Mouse (Mus musculus) activated CD4-positive, CD25-positive, alpha-beta regulatory T cell (primary cell): ENCODE measurements around the gene 2510039O18Rik. TPM values are rescaled to one million over a fixed set of nuclear protein-coding genes. Genes with fewer than 3 reads are reported as not detected.

ENCODE experiments used
- polyA plus RNA-seq, 2 experiments: library from polyadenylated mRNA; unstranded; fragments of 100-300 nt; shearing (Covaris generic); gene quantifications; one replicate each; pipeline ENCODE4 v1.2.1; 2017

The 2510039O18Rik gene
- 100 to 1,000 TPM in 1 of 2 experiments, 10 to 100 TPM in 1; 87.3 to 120 TPM for polyA plus RNA-seq

DNA sequence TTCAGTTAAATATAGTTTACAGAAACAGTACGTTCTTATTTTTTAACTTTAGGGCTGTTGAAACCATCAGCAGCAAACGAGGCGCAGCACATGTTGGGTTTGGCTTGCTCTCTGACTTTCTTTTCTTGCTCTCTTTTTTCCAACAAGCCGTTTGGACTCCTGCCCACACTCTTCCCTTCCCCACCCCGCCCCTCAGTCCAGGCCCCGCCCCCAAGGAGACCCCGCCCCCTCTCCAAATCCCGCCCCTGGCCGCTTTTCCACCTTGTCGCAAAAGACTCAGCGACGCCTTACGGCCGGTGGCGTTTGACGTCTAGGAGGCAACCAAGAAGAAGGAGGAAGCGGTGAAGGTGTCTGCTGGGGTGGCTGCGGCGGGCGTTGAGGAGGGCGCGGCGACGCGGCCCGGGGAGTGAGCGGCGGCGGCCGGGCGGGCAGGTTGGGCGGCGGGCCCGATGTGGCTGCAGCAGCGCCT, at the start of gene 2510039O18Rik:
2510039O18Rik (plus strand) TSS at position 320 of the 469 bp plus-strand sequence.

DNA sequence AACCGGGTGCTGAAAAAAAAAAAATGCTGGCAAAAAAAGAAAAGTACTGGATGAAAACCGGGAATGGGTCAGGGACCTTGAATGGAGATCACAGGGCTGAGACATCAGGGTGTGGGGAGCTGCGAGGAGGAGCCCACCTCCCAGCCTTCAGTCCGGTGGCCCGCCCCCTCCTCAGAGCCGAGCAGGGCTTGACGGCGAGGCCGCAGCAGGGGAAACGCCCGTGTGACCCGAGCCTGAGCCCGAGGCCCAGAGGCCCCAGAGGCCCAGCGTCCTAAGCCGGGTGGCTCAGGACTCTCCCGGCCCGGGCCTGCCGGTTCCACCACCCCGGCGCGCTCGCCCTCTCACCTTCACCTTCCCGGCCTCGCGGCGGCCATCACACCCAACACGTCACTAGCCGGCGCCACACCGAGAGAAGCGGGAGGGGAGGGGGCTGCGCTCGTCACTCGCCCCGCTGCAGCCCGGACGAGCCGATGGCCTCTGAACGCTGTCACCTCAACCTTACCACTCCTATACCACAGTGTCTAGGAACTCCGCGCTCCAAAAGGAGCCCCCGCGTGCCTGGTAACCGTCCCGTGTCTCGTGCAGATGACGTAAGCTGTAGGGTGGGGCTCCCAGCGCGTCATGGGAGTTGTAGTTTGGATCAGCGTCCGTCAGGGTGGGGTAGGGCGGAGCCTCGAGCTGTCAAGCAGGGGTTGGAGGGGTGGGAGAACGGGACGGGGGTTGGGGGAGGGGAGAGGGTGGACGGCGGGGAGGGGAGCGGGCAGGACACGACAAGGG, 36.2 kb upstream of the 2510039O18Rik start, which contains the start of gene Mfn2:
Mfn2 (minus strand) TSS at position 392 of the 777 bp plus-strand sequence.

DNA sequence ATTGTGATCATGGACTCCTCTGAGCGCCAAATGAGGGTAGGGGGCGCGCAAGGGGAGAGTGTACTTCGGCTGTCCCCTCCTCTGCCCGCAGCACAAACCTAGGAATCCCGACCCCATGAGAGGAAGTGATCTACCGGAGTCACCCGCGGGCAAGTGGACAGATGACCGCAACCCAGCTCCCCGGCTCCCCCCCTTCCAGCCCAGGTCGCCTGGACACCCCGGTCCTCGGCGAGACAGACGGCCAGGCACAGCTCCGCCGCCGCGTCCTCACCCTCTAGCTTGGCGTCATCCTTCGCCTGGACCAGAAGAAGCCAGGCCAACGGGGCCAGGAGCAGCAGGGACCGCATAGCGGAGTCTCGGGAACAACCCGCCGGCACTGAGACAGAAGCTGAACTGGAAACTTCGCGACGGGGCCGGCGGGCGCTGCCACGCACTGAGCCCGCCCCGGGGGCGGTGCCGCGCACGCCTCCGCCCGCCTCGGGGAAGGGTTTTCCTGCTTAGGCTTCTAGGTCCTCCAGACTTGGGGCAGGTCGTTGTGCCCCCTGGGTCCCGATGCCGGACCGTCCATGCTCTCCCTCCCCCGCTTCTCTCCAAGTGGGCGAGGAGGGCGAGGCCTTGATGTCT, 4.3 kb upstream of the 2510039O18Rik start, which contains the start of gene Plod1:
Plod1 (minus strand) TSS at position 437 of the 624 bp plus-strand sequence.

DNA sequence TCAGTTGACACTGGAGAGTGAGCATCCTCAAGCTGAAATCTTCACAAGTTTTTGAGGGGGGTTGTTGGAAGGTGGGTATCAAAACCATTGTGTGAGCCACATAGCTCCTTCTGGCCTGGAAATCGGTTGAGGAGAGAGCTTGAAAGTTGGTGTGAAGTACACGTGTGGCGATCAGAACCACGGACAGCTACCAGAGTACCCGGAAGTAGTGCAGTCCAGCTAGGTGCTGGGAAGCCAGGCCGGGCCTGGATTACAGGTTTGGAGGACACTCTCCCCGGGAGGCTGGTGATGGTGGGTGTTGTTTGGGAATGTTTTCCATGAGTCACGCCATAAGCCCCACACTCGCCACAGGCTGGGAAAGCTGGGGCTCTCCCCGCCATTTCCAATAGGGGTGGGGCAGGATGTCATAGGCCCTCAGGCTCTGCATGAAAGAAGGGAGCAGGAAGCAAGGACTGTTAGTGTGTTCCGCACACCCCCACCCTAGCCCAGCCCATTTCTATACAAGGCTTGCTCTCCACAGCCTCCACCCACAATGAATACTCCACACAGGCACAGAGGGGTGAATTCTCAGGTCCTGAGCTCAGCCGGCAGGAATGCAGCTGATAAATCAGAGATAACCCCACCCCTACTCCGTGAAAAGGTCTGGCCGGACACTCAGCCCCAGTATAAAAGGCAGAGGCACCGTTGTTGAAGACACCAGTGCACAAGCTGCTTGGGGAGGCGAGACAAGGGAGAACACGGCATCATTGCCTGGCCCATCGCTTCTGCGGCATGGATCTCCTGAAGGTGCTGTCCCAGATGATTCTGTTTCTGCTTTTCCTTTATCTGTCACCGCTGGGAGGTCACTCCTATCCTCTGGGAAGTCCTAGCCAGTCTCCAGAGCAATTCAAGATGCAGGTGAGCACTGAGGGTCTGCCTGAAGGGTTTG, 44.8 kb downstream of the 2510039O18Rik start, which contains the start of gene Nppb:
Nppb (plus strand) TSS at position 584 of the 928 bp plus-strand sequence.

Other genes starting within 250 kb of the 2510039O18Rik start
- gene Zfp534, start 238.3 kb upstream of the 2510039O18Rik start, polyA plus RNA-seq = under 1 TPM in 1 of 2 experiments, not detected in 1; 0.21 TPM
- 10 to 100 TPM; 19.0 to 33.3 TPM for gene Zfp984, start 131.1 kb upstream of the 2510039O18Rik start, polyA plus RNA-seq
- gene Zfp933, start 92.5 kb upstream of the 2510039O18Rik start, polyA plus RNA-seq = 1 to 10 TPM; 3.5 to 7.6 TPM
- gene Miip, start 72.1 kb upstream of the 2510039O18Rik start, polyA plus RNA-seq = 10 to 100 TPM; 88.4 to 90.0 TPM
- gene Fv1, start 71.9 kb upstream of the 2510039O18Rik start, polyA plus RNA-seq = 1 to 10 TPM; 2.9 to 5.1 TPM
- 10 to 100 TPM; 31.2 to 37.0 TPM for gene Mfn2, start 36.2 kb upstream of the 2510039O18Rik start, polyA plus RNA-seq
- gene Plod1, start 4.1 kb upstream of the 2510039O18Rik start, polyA plus RNA-seq = 1 to 10 TPM; 3.7 to 6.4 TPM
- gene Nppb, start 44.9 kb downstream of the 2510039O18Rik start, polyA plus RNA-seq = not detected
- not detected for gene Nppa, start 59.8 kb downstream of the 2510039O18Rik start, polyA plus RNA-seq
- gene Clcn6, start 97.9 kb downstream of the 2510039O18Rik start, polyA plus RNA-seq = 1 to 10 TPM; 3.8 to 4.6 TPM
- gene Mthfr, start 98.2 kb downstream of the 2510039O18Rik start, polyA plus RNA-seq = 10 to 100 TPM in 1 of 2 experiments, 1 to 10 TPM in 1; 7.2 to 14.7 TPM
- 10 to 100 TPM; 15.2 to 22.8 TPM for gene Agtrap, start 147.1 kb downstream of the 2510039O18Rik start, polyA plus RNA-seq
- gene Mad2l2, start 189.5 kb downstream of the 2510039O18Rik start, polyA plus RNA-seq = 10 to 100 TPM; 54.0 to 59.1 TPM
- under 1 TPM in 1 of 2 experiments, not detected in 1; 0.04 TPM for gene Draxin, start 189.8 kb downstream of the 2510039O18Rik start, polyA plus RNA-seq
- gene Fbxo6, start 211.2 kb downstream of the 2510039O18Rik start, polyA plus RNA-seq = 10 to 100 TPM; 44.0 to 67.0 TPM
- 1 to 10 TPM; 6.1 to 9.0 TPM for gene Fbxo44, start 219.6 kb downstream of the 2510039O18Rik start, polyA plus RNA-seq
- gene Fbxo2, start 219.7 kb downstream of the 2510039O18Rik start, polyA plus RNA-seq = not detected